Mouse (Mus musculus) gastrocnemius, postnatal 14 days (tissue): ENCODE measurements at regions not wholly inside any gene's neighbourhood (a gene's known extent, or its start where the extent isn't known, plus 50 kb on each side); places are given as distances from the start of the nearest gene placed in this dataset.

Source experiments
- DNase-seq: peaks from one replicate; pipeline ENCODE4 v3.0.0; 2021; ENCODE audit warnings: mixed read lengths
- intact Hi-C: fragments of 180-260 bp; cut with DNase I; formaldehyde crosslinking; loops from one replicate; pipeline ENCODE4 v1.15.1; 2025; ENCODE audit warnings: low total_unique reads

- no peak for DNase-seq
- intact Hi-C loops, result no loop called here
Measured at GRCm38 (mm10) chr8:113140021-113140420, 495.4 kb upstream of the Mon1b start.

GRCm38 (mm10) chr8:113141131-113141530 lies 494.3 kb upstream of the Mon1b start:
- DNase-seq, result no peak
- intact Hi-C loops, result no loop called here

- DNase-seq, result no peak
- intact Hi-C loops, result no loop called here
Measured at GRCm38 (mm10) chr8:113176591-113176990, 458.8 kb upstream of the Mon1b start.

GRCm38 (mm10) chr8:113183186-113183585 lies 452.2 kb upstream of the Mon1b start:
- no peak for DNase-seq
- intact Hi-C loops, result no loop called here

GRCm38 (mm10) chr8:113190537-113190936 lies 444.9 kb upstream of the Mon1b start:
- intact Hi-C loops, result no loop called here
- no peak for DNase-seq

GRCm38 (mm10) chr8:113191537-113191936 lies 443.9 kb upstream of the Mon1b start:
- intact Hi-C loops, result no loop called here
- no peak for DNase-seq
